Mouse (Mus musculus): ENCODE measurements around the gene Ube2l6. TPM values are rescaled to one million over a fixed set of nuclear protein-coding genes. Genes with fewer than 3 reads are reported as not detected.
"Not testable (repeated sequence)": the region's sequence is repeated elsewhere in the genome, so short reads cannot be mapped to it uniquely, and the experiment has no call there.

The Ube2l6 gene
- polyA plus RNA-seq, 1 experiment from 2014 or later = 28.6 TPM

DNA sequence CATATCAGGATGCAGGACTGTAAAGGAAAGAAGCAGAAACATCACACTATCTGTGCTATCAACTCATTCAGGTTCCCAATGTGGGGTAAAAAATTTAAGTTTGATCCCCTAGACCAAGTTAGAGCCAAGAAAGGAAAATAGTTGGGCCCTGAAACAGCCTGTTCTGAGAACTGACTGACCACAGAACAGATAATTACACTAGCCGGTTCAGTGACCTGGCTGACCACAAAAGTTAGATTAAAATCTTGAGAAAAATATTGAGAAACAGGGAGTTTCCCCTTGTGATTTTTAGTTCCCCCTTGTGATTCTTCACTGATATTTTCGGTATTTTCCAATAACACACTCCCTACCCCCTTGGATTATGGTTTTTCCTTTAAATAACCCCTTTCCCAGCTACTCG is 4.8 kb upstream of the Ube2l6 start:
- no peak for DNase-seq (ENCODE audit: low spot score)
- 82% methylated on average over 3 of the region's 3 CpGs for WGBS
- Histone ChIP-seq H3K36me3 (ENCODE audit: control insufficient read depth, insufficient read depth, low read length) (no peaks in the 10 kb centered on the region), H3K4me3 (ENCODE audit: low read depth, low read length) (no peak overlapping the region), H3K9ac (ENCODE audit: low read length) (no peak overlapping the region), H3K9me3 (ENCODE audit: control insufficient read depth, low read length) (no peaks in the 10 kb centered on the region), H3K27ac (replicated peaks) (no peak overlapping the region), H3K4me1 (replicated peaks; ENCODE audit: control insufficient read depth, insufficient read depth) (no peaks in the 10 kb centered on the region), H3K4me2 (replicated peaks; ENCODE audit: low read depth) (no peak overlapping the region), H3K27me3 (ENCODE audit: control insufficient read depth, insufficient read depth, low read length) (no peaks in the 10 kb centered on the region)
- no peak for ATAC-seq (ENCODE audit: low FRiP score, low TSS enrichment)
- TF ChIP-seq EP300 (optimal IDR thresholded peaks at IDR 0.05) (no peak), CTCF (IDR thresholded peaks at IDR 0.05; ENCODE audit: low read depth) (no peak)

DNA sequence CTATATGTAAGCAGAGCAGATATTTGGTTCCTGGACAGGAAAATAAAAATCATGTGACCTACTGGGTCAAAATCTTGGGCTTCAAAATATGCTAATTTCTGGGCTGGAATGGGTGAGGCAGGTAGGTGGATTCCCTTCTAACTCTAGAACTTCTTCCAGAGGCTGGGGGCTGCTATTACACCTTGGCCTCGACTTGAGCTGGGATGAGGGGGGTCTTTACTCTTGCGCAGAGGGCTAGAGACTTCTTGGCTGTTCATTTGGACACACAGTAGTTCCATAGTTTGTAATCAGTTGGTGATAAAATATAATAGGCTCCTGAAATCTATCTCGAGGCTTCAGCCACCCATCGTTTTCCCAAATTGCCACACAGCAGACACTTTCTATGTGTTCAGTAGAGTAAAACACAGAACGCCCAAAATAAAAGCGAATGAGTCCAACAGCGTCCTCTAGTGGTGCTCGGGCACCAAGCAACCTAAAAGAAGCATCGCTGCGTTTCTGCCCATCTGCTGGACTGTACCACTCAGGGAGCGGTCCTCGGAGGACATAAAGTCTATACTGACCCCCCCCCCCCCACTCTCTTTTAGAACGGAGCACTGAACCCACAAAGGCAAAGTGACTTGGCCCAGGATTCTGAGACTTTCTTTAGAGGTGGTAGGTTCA is 665 bp upstream of the Ube2l6 start:
- Histone ChIP-seq H3K4me2 (replicated peaks; ENCODE audit: low read depth) (peak overlapping the region; percentile 95), H3K9me3 (ENCODE audit: control insufficient read depth, low read length) (no peaks in the 10 kb centered on the region), H3K27me3 (ENCODE audit: control insufficient read depth, insufficient read depth, low read length) (no peaks in the 10 kb centered on the region), H3K36me3 (ENCODE audit: control insufficient read depth, insufficient read depth, low read length) (no peaks in the 10 kb centered on the region), H3K27ac (replicated peaks) (peak overlapping the region; percentile 79), H3K9ac (ENCODE audit: low read length) (peak overlapping the region; percentile 63; the same call in 1 of the 2 replicates), H3K4me3 (ENCODE audit: low read depth, low read length) (peak overlapping the region; percentile 61), H3K4me1 (replicated peaks; ENCODE audit: control insufficient read depth, insufficient read depth) (no peaks in the 10 kb centered on the region)
- TF ChIP-seq CTCF (IDR thresholded peaks at IDR 0.05; ENCODE audit: low read depth) (peak; percentile 93), EP300 (optimal IDR thresholded peaks at IDR 0.05) (no peak)
- 13% methylated on average over 13 of the region's 13 CpGs for WGBS
- DNase-seq (ENCODE audit: low spot score) (peak; percentile 76), ATAC-seq (ENCODE audit: low FRiP score, low TSS enrichment) (peak; percentile 60)

DNA sequence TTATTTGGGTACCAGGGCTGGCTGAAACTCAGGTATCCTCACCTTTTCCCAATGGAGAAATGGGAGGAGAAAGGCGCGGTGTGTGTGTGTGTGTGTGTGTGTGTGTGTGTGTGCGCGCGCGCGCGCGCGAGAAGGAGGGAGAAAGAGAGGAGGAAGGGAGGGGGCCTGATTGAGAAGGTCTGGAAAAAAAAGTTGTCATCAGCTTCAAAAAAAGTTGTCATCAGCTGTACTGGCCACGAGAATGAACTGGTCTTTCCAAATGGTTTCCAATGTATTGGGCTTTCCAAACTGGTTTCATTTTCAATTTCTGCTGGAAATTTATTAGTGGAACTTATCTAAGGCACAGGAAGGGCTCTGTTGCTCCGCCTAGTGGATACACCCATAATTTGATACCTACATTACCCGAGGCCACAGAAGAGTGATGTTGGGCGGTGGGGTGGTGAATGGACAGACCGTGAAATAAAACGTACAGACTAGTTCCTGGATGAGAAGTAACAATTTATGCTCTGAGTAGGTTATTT is 473 bp downstream of the Ube2l6 start:
- peak; percentile 70 for DNase-seq (ENCODE audit: low spot score)
- Histone ChIP-seq H3K27me3 (ENCODE audit: control insufficient read depth, insufficient read depth, low read length) (no peaks in the 10 kb centered on the region), H3K4me3 (ENCODE audit: low read depth, low read length) (peak overlapping the region; percentile 61), H3K9ac (ENCODE audit: low read length) (peak overlapping the region; percentile 63), H3K9me3 (ENCODE audit: control insufficient read depth, low read length) (no peaks in the 10 kb centered on the region), H3K36me3 (ENCODE audit: control insufficient read depth, insufficient read depth, low read length) (0 out of 2 replicates have a peak, but pooled peaks cover 3% of the 10 kb centered on the region), H3K4me1 (replicated peaks; ENCODE audit: control insufficient read depth, insufficient read depth) (no peaks in the 10 kb centered on the region), H3K4me2 (replicated peaks; ENCODE audit: low read depth) (peak overlapping the region; percentile 95), H3K27ac (replicated peaks) (peak overlapping the region; percentile 79)
- ATAC-seq (ENCODE audit: low FRiP score, low TSS enrichment) = peak; percentile 62; the same call in 1 of the 2 replicates
- WGBS = 0% methylated on average over 16 of the region's 16 CpGs
- peak; percentile 85 for TF ChIP-seq CTCF (IDR thresholded peaks at IDR 0.05; ENCODE audit: low read depth)
- no peak for TF ChIP-seq EP300 (optimal IDR thresholded peaks at IDR 0.05)

DNA sequence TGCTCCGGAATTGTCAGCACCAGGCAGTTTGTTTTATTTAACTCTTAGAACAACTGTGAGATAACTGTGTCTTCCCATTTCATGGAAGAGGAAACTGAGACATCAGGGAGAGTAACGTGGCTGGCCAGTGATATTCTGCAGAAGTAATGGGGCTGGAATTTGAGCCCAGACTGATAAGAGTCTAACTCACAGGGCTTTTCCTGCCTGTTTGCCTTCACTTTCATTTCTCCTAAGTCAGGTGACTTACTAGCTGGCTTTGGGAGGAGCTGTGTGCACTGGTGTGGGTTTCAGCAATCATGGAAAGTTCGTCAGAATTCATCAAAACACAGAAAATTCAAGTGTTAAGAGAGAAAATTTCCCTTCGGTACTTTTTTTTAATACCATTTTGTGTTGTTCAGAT is 1.7 kb downstream of the Ube2l6 start:
- no peaks in the 10 kb centered on the region for H3K9me3 ChIP-seq (ENCODE audit: control insufficient read depth, low read length)
- H3K27me3 ChIP-seq (ENCODE audit: control insufficient read depth, insufficient read depth, low read length) = no peaks in the 10 kb centered on the region
- H3K36me3 ChIP-seq (ENCODE audit: control insufficient read depth, insufficient read depth, low read length) = 0 out of 2 replicates have a peak, but pooled peaks cover 3% of the 10 kb centered on the region
- H3K27ac ChIP-seq (replicated peaks) = no peak overlapping the region
- ATAC-seq (ENCODE audit: low FRiP score, low TSS enrichment) = peak; percentile 59; the same call in 1 of the 2 replicates
- no peaks in the 10 kb centered on the region for H3K4me1 ChIP-seq (replicated peaks; ENCODE audit: control insufficient read depth, insufficient read depth)
- DNase-seq (ENCODE audit: low spot score) = no peak
- 70% methylated on average over 4 of the region's 4 CpGs for WGBS
- no peak overlapping the region for H3K9ac ChIP-seq (ENCODE audit: low read length)
- TF ChIP-seq EP300 (optimal IDR thresholded peaks at IDR 0.05) = no peak
- no peak for TF ChIP-seq CTCF (IDR thresholded peaks at IDR 0.05; ENCODE audit: low read depth)
- no peak overlapping the region; the same call in 1 of the 2 replicates for H3K4me2 ChIP-seq (replicated peaks; ENCODE audit: low read depth)
- no peak overlapping the region for H3K4me3 ChIP-seq (ENCODE audit: low read depth, low read length)

DNA sequence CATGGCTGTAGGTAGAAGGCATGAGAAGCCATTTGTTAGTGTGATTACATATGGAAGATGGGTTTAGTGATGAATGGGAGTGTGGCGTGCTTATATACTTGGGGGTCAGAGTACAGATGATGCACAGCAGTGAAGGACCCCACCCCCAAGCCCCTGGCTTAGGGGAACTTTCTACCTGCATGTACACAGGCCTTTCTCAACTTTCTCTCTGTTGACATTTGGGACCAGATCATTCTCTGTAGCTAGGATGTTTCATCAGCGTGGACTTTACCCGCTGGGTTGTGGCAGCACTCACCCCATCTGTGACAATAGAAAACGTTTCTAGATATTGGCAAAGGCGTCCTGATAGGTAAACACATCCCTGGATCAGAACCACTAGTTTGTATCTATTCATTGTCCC is 2.6 kb downstream of the Ube2l6 start:
- not testable (repeated sequence) for DNase-seq (ENCODE audit: low spot score); H3K9ac ChIP-seq (ENCODE audit: low read length); H3K4me1 ChIP-seq (replicated peaks; ENCODE audit: control insufficient read depth, insufficient read depth); H3K4me3 ChIP-seq (ENCODE audit: low read depth, low read length); H3K36me3 ChIP-seq (ENCODE audit: control insufficient read depth, insufficient read depth, low read length); H3K27ac ChIP-seq (replicated peaks); ATAC-seq (ENCODE audit: low FRiP score, low TSS enrichment); H3K27me3 ChIP-seq (ENCODE audit: control insufficient read depth, insufficient read depth, low read length); H3K4me2 ChIP-seq (replicated peaks; ENCODE audit: low read depth); H3K9me3 ChIP-seq (ENCODE audit: control insufficient read depth, low read length)
- 73% methylated on average over 5 of the region's 5 CpGs for WGBS

DNA sequence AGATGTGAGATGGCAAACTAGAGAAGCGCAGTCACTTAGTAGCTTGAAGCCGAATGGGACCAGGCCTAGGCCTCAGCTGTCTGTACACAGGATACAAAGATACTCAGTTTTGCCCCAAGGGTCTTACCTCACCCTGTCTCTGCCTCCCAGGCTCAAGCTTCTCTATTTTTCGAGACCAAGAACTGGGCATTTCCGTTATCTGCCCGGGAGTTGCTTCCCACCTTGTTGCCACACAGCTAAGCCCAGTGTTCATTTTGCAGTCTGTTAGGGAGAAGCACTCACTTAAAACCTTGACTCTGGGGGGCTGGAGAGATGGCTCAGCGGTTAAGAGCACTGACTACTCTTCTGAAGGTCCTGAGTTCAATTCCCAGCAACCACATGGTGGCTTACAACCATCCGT is 5.3 kb downstream of the Ube2l6 start:
- 88% methylated on average over 7 of the region's 7 CpGs for WGBS
- TF ChIP-seq CTCF (IDR thresholded peaks at IDR 0.05; ENCODE audit: low read depth) (no peak), EP300 (optimal IDR thresholded peaks at IDR 0.05) (no peak)
- no peak for ATAC-seq (ENCODE audit: low FRiP score, low TSS enrichment)

More for the DNA sequence above, 5.3 kb downstream of the Ube2l6 start:
- no peaks in the 10 kb centered on the region for H3K27me3 ChIP-seq (ENCODE audit: control insufficient read depth, insufficient read depth, low read length)
- no peak for DNase-seq (ENCODE audit: low spot score)
- H3K9ac ChIP-seq (ENCODE audit: low read length) = no peak overlapping the region
- H3K27ac ChIP-seq (replicated peaks) = no peak overlapping the region
- 0 out of 2 replicates have a peak, but pooled peaks cover 3% of the 10 kb centered on the region for H3K36me3 ChIP-seq (ENCODE audit: control insufficient read depth, insufficient read depth, low read length)
- no peaks in the 10 kb centered on the region for H3K4me1 ChIP-seq (replicated peaks; ENCODE audit: control insufficient read depth, insufficient read depth)
- H3K4me2 ChIP-seq (replicated peaks; ENCODE audit: low read depth) = no peak overlapping the region
- H3K4me3 ChIP-seq (ENCODE audit: low read depth, low read length) = no peak overlapping the region
- no peaks in the 10 kb centered on the region for H3K9me3 ChIP-seq (ENCODE audit: control insufficient read depth, low read length)

Measured in stomach, postnatal 0 days (tissue).